Mouse (Mus musculus): ENCODE results near the gene Cyp1a1.
"Not testable (repeated sequence)": the region's sequence is repeated elsewhere in the genome, so short reads cannot be mapped to it uniquely, and the experiment has no call there.

Gene Cyp1a1

GRCm38 (mm10) chr9:57698466-57699150 lies 10.9 kb downstream of the Cyp1a1 start:
- DNase-seq (ENCODE audit: low spot score in 2 of 2) = no peak

GRCm38 (mm10) chr9:57706496-57706895 lies 18.8 kb downstream of the Cyp1a1 start:
- no peak for DNase-seq (ENCODE audit: low spot score in 2 of 2)

GRCm38 (mm10) chr9:57708068-57708719 lies 20.5 kb downstream of the Cyp1a1 start, which contains the start of gene Edc3:
Edc3 (plus strand) TSS chr9:57708540.
- DNase-seq (ENCODE audit: low spot score in 2 of 2) = peak; percentile 91 to 92

- DNase-seq (ENCODE audit: low spot score in 2 of 2) = peak in 1 of 2 experiments; percentile 24
Observed at GRCm38 (mm10) chr9:57708720-57709274, 21.1 kb downstream of the Cyp1a1 start.

GRCm38 (mm10) chr9:57710214-57710613 lies 22.5 kb downstream of the Cyp1a1 start:
- not testable (repeated sequence) for DNase-seq (ENCODE audit: low spot score in 2 of 2)

- no peak for DNase-seq (ENCODE audit: low spot score in 2 of 2)
Observed at GRCm38 (mm10) chr9:57712194-57712593, 24.5 kb downstream of the Cyp1a1 start.

- no peak for DNase-seq (ENCODE audit: low spot score in 2 of 2)
Observed at GRCm38 (mm10) chr9:57718408-57718807, 30.7 kb downstream of the Cyp1a1 start.

GRCm38 (mm10) chr9:57720736-57721135 lies 33.0 kb downstream of the Cyp1a1 start:
- DNase-seq (ENCODE audit: low spot score in 2 of 2) = no peak

- no peak for DNase-seq (ENCODE audit: low spot score in 2 of 2)
Observed at GRCm38 (mm10) chr9:57722371-57722770, 34.6 kb downstream of the Cyp1a1 start.

GRCm38 (mm10) chr9:57723315-57723715 lies 35.6 kb downstream of the Cyp1a1 start:
- peak in 1 of 2 experiments; percentile 84 for DNase-seq (ENCODE audit: low spot score in 2 of 2)

GRCm38 (mm10) chr9:57723796-57724195 lies 36.1 kb downstream of the Cyp1a1 start:
- no peak for DNase-seq (ENCODE audit: low spot score in 2 of 2)

- DNase-seq (ENCODE audit: low spot score in 2 of 2) = no peak
Observed at GRCm38 (mm10) chr9:57724701-57725100, 37.0 kb downstream of the Cyp1a1 start.

- no peak for DNase-seq (ENCODE audit: low spot score in 2 of 2)
Observed at GRCm38 (mm10) chr9:57728312-57728711, 40.6 kb downstream of the Cyp1a1 start.

- DNase-seq (ENCODE audit: low spot score in 2 of 2) = no peak
Observed at GRCm38 (mm10) chr9:57733606-57734005, 45.9 kb downstream of the Cyp1a1 start.

- no peak for DNase-seq (ENCODE audit: low spot score in 2 of 2)
Observed at GRCm38 (mm10) chr9:57739863-57740262, 52.1 kb downstream of the Cyp1a1 start.

GRCm38 (mm10) chr9:57744462-57745091 lies 56.8 kb downstream of the Cyp1a1 start:
- DNase-seq (ENCODE audit: low spot score in 2 of 2) = peak in 1 of 2 experiments; percentile 40

GRCm38 (mm10) chr9:57747067-57747466 lies 59.3 kb downstream of the Cyp1a1 start:
- no peak for DNase-seq (ENCODE audit: low spot score in 2 of 2)

GRCm38 (mm10) chr9:57748137-57748536 lies 60.4 kb downstream of the Cyp1a1 start:
- DNase-seq (ENCODE audit: low spot score in 2 of 2) = no peak

- no peak for DNase-seq (ENCODE audit: low spot score in 2 of 2)
Observed at GRCm38 (mm10) chr9:57748831-57749230, 61.1 kb downstream of the Cyp1a1 start.

GRCm38 (mm10) chr9:57750901-57751300 lies 63.2 kb downstream of the Cyp1a1 start:
- DNase-seq (ENCODE audit: low spot score in 2 of 2) = no peak
